Mouse (Mus musculus): ENCODE measurements around the gene Eef2.

- TF ChIP-seq POLR2A (IDR thresholded peaks at IDR 0.05; ENCODE audit: extremely low read depth, insufficient read depth, low read length): no peak
- TF ChIP-seq CTCF (IDR thresholded peaks at IDR 0.05; ENCODE audit: extremely low read depth, insufficient read depth, low read length): no peak
Observed at GRCm38 (mm10) chr10:81145307-81145706, 31.1 kb upstream of the Eef2 start.
